Mouse (Mus musculus): ENCODE measurements around the gene Vegfc.

Gene Vegfc

DNA sequence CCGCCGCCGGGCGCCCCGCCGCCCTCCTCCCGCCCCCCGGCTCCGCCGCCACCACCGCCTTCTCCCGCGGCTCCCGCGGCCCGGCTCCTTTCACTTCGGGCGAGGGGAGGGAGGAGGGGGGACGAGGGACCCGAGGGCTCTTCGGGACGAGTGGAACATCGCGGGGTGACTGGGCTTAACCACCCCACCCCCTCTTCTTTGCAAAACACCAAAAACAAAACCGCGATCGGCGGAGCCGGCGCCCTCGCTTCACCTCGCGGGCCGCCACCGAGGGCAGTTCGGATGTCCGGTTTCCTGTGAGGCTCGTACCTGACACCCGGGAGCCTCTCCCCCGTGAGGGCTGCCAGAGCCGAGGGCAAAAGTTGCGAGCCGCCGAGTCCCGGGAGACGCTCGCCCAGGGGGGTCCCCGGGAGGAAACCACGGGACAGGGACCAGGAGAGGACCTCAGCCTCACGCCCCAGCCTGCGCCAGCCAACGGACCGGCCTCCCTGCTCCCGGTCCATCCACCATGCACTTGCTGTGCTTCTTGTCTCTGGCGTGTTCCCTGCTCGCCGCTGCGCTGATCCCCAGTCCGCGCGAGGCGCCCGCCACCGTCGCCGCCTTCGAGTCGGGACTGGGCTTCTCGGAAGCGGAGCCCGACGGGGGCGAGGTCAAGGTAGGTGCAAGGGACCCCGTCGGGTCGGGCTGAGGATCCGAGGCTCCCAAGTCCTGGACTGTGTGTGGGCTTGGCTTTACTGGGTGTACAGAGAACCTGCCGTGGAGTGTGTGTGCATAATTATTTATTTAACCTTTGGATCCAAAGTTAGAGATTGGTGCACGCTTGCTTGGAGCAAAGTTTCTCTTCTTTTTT is at the start of gene Vegfc:
Gene Vegfc (plus strand): TSS at position 336 of the 850 bp plus-strand sequence.
- peak; percentile 67 to 74 for DNase-seq

DNA sequence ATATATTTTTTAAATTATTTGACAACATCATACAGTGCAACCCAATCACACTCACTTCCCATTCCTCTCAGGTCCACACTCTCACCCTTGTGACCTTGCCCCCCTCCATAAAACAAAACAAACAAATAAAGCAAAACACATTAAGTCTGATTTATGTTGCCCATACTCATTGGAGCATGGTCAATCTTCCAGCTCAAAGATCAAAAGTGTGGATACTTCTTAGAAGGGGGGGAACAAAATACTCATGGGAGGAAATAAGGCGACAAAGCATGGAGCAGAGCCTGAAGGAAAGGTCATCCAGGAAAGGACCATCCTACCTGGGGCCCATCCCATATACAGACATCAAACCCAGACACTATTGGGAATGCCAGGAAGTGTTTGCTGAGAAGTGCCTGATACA is 42.8 kb upstream of the Vegfc start:
- no peak for DNase-seq

DNA sequence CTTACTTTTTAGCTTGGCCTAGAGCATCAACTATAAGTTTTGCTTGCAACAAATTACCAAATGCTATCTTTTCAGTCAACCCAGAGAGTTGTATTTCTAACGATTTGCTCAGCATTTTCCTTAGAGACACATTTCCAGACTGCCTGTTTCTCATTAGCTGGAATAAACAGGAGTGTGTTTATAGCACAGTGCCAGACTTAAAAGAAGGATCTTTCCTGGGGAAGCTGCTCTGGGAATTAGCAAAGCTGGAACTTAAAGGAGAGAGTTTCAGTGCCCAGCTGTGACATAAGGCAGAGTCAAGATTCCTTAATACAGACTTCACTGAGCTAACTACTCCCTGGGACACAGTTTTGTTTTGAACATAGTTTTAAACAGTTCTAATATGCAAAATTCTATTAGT is 34.8 kb upstream of the Vegfc start:
- DNase-seq: no peak

DNA sequence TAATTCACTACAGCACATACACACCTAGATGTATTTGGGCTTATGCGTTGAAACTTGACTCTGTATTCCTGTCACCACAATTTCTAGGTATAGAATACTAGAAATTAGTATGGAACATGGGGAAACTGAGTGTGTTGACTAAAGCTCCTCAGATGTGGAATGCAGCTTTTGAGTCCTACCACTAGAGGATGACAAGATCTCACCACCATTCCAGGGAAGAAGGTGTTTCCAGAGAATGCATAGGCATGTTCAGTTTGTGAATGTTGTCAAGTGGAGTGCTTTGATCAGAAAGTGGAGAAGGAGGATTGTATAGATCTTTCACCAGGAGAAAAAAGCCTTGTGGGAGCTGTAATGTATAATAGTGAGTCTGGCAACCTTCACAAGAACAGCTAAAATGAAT is 33.9 kb upstream of the Vegfc start:
- no peak for DNase-seq

DNA sequence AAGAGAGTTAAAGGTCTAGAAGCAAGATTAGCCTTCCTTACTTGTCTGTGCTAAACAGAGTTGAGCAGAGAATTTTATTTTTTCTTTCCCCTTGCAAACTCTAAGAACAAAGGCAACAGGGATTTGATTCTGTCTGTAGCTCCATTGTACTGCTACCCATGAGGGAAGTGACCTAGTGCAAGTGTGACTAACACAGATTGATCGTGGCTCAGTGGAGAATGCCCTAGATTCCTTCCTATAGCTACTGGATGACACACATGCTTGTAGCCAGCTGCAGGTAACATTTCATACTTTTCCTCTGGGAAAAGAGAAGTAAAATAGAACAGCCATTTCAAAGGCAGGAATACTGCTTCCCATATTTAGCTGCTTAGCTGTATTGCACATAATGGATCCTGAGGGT is 24.2 kb upstream of the Vegfc start:
- DNase-seq: no peak

- no peak for DNase-seq
Measured at GRCm38 (mm10) chr8:54065492-54065891, 11.9 kb upstream of the Vegfc start.

DNA sequence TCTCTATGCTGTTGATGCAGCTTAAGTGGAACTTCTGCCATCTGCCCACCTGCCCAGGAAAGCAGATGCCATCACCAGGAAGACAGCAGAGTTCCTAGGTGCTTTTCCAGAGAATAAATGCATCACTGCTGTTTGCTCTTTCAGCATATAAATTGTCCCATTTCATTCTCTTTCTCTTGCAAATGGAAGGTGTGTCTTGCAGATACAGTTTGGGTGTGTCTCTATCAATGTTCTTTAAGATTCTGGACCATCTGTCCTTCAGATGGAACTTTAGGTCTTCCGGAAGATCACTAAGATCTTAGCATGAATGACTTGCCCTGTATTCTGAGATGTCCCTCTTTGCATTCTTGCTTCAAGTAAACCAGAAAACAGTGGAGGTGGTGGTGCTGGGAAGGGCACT is 1.1 kb upstream of the Vegfc start:
- DNase-seq: no peak

DNA sequence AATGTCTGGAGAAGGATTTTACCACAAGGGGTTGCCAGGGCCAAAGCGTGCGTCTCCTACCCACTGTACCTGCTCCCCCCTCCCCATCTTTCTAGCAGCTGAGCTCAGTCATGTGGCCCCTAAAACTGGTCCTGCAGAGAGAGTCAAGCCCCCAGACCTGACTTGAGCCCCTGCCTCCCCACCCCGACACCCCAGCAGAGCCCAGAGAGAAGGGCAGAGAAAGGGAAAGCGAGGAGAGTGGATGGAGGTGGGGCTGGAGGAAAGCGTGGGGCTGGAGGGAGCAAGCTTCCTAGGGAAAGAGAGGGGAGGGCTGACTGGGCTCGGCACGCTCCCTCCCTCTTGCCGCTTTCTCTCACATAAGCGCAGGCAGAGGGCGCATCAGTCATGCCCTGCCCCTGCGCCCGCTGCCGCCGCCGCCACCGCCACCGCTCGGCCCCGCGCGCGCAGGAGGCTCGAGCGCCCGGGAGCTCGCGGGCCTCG is 575 bp upstream of the Vegfc start:
- DNase-seq: peak; percentile 78 to 83

DNA sequence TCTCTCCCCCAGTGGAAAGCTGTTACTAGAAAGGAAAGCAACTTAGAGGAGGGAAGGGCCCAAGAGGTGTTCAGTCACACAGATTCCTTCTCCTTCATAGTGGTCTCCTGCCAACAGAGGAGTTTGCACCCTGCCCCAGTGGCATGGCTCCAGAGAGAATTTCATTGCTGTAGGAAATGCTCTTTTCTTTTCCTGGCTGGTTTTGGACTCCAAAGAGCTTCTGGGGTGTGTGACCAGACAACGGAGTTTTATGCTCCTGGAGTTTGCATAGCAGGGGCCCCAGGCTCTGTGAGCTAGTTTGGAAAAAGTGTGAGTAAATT is 675 bp downstream of the Vegfc start:
- DNase-seq: peak; percentile 26 to 57

DNA sequence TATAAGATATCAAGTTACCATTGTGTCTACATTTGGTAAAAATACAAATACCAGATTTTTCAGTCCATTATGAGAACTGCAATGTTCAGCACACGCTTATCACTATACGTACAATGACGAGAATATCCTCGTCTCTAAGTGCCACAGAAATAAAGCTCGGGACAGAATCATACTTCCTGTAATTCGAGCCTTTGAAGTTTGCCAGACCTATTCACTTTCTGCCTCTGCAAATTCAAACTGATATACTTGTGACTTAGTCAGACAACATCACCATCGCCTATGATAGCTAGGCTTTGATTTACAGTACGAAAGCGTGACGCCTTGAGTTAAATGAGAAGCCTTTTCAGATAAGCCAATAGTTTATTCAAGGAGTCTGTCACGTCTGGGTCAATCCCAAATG is 1.6 kb downstream of the Vegfc start:
- DNase-seq: no peak

DNA sequence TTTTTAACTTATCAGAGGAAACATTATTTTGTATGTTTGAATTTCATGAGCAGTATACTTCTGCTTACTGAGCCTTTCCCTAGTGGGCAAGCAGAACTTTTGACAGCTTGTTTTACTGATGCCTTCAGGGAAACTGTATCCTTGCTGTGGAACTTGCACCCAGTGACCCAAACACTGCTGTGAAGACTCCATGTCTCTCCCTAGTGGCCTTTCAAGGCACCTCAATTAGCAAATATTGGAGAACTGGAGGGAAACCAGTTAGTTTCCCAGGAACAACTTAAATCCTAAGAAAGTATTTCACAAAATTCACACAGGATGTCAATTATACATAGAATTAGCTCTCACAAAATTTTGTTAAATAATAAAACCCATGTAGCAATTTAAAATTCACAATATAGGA is 2.2 kb downstream of the Vegfc start:
- peak; percentile 6 to 15 for DNase-seq

DNA sequence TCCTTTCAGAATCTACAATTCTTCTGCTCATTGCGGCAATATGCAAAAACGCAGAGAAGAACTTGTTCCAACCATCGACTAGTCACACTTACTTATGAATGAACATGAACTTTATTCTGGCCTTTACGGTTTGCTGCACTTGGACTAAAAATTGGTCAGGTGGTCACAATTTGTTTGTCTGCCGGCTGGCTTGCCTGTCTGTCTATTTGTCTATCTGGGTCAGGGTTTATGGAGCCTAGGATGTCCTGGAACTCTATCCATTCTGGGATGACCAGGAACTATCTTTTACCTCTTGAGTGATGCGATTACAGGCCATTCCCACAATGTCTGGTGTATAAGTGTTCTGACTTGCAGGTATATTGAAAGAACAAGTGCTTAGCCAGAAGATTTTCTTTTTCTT is 8.5 kb downstream of the Vegfc start:
- no peak for DNase-seq

GRCm38 (mm10) chr8:54087114-54087513 is 9.7 kb downstream of the Vegfc start:
- DNase-seq: no peak

DNA sequence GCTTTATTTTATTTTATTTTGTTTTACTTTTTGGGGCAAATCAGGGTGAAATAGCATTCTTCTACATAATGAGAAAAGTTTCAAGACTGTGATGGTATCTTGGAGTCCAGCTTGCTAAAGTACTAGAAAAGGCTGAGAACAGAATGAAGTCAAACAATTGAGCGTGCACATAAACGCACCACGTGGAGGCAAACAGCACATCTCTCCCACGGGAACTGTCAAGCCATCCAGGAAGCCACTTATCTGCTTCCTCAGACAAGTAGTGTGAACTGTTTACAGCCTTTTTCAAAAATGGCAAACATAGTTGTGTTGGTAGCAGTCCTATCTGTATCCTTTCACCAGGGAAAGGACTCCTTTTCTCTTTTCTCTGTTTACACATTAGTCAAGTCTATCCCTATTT is 11.8 kb downstream of the Vegfc start:
- DNase-seq: no peak

DNA sequence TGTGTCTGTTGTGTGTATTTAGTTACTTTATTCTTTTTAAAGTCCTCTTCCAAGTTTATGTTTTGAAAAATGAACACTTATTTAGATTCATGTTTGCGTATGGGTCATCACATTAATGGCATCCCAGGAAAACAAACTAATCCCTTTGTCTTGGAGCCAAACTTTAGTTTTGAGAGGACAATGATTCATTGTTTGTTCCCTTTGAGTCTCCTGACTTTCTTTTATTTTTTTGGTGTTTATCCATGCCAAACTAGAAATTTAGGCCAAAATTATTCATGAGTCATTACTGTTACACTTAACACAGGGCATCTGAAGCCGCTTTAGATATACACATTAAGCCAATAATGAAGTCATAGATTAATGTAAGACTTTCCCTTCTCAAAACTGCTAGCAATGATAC is 12.5 kb downstream of the Vegfc start:
- DNase-seq: no peak

DNA sequence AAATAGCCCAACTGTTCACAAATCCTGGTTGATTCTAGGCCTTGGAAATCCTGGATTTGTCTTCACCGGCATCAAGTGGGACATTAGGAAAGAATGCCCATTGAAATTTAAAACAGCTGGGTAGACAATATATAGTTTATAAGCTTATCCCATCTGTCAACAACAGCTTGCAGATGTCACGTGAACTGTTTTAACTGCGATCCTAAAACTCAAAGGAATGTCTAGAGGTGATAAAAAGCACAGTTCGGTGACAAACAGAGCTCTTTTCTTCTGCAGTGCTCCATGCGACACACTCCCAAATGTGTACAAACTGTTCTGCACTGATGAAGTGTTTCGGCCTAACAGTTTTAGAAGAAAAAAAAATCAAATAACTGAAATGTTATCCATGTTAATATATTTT is 22.7 kb downstream of the Vegfc start:
- DNase-seq: no peak

DNA sequence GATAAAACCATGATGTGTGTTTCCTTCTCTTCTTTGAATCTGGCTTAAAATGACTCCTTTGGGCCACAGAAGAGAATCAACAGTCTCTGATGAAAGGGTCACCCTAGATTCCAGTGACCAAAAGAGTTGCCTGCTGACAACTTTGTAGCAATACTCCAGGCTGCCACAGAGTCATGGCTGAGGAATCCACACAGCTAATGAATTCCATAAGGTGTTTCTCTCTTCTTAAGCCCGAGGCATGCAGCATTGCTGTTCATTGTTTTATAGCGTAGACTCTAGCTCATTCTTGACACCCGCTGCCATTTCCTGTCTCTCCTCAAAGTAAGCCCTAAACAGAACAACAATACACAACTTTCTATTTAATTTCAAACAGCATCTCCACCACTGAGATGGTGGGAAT is 37.2 kb downstream of the Vegfc start:
- no peak for DNase-seq

GRCm38 (mm10) chr8:54120115-54120514 is 42.7 kb downstream of the Vegfc start:
- DNase-seq: no peak

GRCm38 (mm10) chr8:54121942-54122341 is 44.5 kb downstream of the Vegfc start:
- DNase-seq: no peak

DNA sequence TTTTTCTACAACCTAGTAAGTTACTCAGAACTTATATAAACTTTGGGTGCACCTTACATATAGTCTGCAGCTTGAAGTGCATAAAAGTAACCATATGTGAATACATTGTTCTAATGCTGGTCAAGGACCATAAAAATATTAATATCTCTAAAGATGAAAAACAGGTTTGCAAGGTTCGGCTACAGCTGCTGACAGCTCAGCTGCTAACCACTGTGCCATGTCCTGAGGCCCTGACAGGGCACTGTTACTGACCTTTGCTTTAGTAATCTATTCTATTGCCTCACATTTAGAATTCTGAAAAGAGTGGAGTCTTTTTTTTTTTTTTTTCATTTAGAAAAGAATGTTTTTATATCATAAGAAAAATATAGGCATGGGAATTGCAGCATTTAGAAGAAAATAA is 44.9 kb downstream of the Vegfc start:
- DNase-seq: no peak

- no peak for DNase-seq
Measured at GRCm38 (mm10) chr8:54130558-54130957, 53.2 kb downstream of the Vegfc start.

GRCm38 (mm10) chr8:54153240-54153639 is 75.8 kb downstream of the Vegfc start:
- peak; percentile 77 to 81 for DNase-seq

DNA sequence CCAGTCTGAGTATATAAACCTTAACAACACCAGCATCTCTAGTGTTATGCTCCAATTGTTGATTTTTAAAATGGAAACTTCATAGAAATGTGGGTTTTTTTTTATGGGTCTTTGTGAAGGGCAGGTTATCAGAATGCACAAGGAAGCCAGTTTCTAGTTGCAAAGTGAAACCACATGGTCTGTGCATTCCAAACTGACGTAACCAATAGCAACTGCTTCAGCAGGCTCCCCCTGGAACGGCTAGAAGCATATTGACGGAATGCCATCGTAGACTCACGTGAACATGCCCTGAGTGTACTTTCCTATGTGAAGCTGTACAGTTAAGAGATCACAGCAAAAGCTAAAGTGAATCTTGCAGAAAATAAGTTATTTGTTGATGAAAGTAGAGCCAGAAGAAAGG is 86.1 kb downstream of the Vegfc start:
- no peak for DNase-seq

DNA sequence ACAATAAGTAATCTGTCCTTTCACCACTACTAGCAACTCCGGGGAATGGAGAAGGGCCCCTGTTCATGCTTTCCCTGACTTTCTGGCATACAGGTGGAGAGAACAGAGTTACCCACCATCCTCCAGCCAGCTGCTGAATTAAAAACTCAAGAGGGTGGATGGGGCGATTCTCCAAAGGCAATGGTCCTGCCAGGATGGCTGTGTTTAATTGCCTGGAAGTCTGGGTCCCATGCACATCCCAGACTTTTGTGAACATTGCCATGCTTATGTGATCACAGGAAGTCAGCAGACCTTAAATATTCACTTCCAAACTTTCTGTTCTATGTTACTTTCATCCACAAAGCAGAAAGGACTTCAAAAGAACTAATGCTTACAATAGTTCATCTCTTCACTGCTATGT is 107.9 kb downstream of the Vegfc start:
- DNase-seq: no peak

GRCm38 (mm10) chr8:54185927-54186326 is 108.5 kb downstream of the Vegfc start:
- DNase-seq: peak in 1 of 2 experiments; percentile 29

All from cerebellum, postnatal 14 days (tissue).